Mouse (Mus musculus) hindbrain, embryonic 11.5 days (tissue): ENCODE results near the gene Med27. TPM values are rescaled to one million over a fixed set of nuclear protein-coding genes. Genes with fewer than 3 reads are reported as not detected.

Experiments
- ATAC-seq: fragments of 200-750 bp; cut with Nextera tagmentation; 2 replicates; pipeline ENCODE4 v1.8.0; 2017; ENCODE audit warnings: mild to moderate bottlenecking, moderate TSS enrichment, moderate library complexity; ENCODE audit not compliant: low FRiP score
- DNase-seq: peaks from one replicate; pipeline ENCODE4 v3.0.0-alpha.2; 2015; ENCODE audit warnings: low spot score
- H3K27ac ChIP-seq: fragments of 300-500 bp; sonication (generic); 2 replicates; pipeline ENCODE4 v1.5.1; 2014; ENCODE audit warnings: mild to moderate bottlenecking, low read depth, low read length
- H3K27me3 ChIP-seq: fragments of 300-500 bp; sonication (generic); 2 replicates; pipeline ENCODE4 v1.6.1; 2014; ENCODE audit warnings: mild to moderate bottlenecking, low read length, moderate library complexity, mixed read lengths; ENCODE audit not compliant: control insufficient read depth, insufficient read depth
- H3K36me3 ChIP-seq: fragments of 300-500 bp; sonication (generic); 2 replicates; pipeline ENCODE4 v1.6.1; 2014; ENCODE audit warnings: mild to moderate bottlenecking, low read length, moderate library complexity, mixed read lengths; ENCODE audit not compliant: control insufficient read depth, insufficient read depth
- H3K4me1 ChIP-seq: fragments of 300-500 bp; sonication (generic); replicated peaks from 2 replicates; pipeline ENCODE4 v1.6.1; 2014; ENCODE audit warnings: low read length, mixed read lengths; ENCODE audit not compliant: control insufficient read depth, insufficient read depth
- H3K4me2 ChIP-seq: fragments of 300-500 bp; sonication (generic); replicated peaks from 2 replicates; pipeline ENCODE4 v1.6.1; 2014; ENCODE audit warnings: mild to moderate bottlenecking, low read depth, low read length
- H3K4me3 ChIP-seq: fragments of 300-500 bp; sonication (generic); 2 replicates; pipeline ENCODE4 v1.5.1; 2014; ENCODE audit warnings: low read depth, low read length
- H3K9ac ChIP-seq: fragments of 300-500 bp; sonication (generic); 2 replicates; pipeline ENCODE4 v1.6.1; 2014; ENCODE audit warnings: low read depth, low read length
- H3K9me3 ChIP-seq: fragments of 300-500 bp; sonication (generic); 2 replicates; pipeline ENCODE4 v1.6.1; 2016; ENCODE audit warnings: low read length; ENCODE audit not compliant: control insufficient read depth
- WGBS: fragments of 180-500 bp; shearing (Covaris S2); extraction: QIAGEN DNeasy Blood & Tissue Kit; methylation state at CpG from one replicate; pipeline ENCODE4 v1.1.7; 2014; 5-methylcytosine and 5-hydroxymethylcytosine counted together
- polyA plus RNA-seq: library from polyadenylated mRNA; unstranded; fragments of >200 nt; fragmentation: Nextera tagmentation; extraction: Ambion mirVana; gene quantifications from 2 replicates; pipeline ENCODE4 v1.2.1, GENCODE M21; 2014

Med27 gene
- polyA plus RNA-seq, 1 experiment from 2014 or later, result 74.6 TPM

GRCm38 (mm10) chr2:29482979-29483718, 136.5 kb downstream of the Med27 start:
- H3K9ac ChIP-seq, result 0 out of 2 replicates have a peak overlapping the region, but pooled peaks have one; percentile 23
- no peaks in the 10 kb centered on the region for H3K36me3 ChIP-seq
- H3K4me2 ChIP-seq, result no peak overlapping the region
- no peaks in the 10 kb centered on the region for H3K9me3 ChIP-seq
- 42% methylated on average over 9 of the region's 9 CpGs for WGBS
- ATAC-seq (0 out of 2 replicates have a peak, but pooled peaks have one; percentile 27), DNase-seq (peak; percentile 27)
- H3K4me1 ChIP-seq, result peaks cover 10% of the 10 kb centered on the region
- peak overlapping the region; percentile 53 for H3K27ac ChIP-seq
- H3K4me3 ChIP-seq, result no peak overlapping the region
- no peaks in the 10 kb centered on the region for H3K27me3 ChIP-seq

GRCm38 (mm10) chr2:29485519-29485918, 138.9 kb downstream of the Med27 start:
- no peak for ATAC-seq
- no peak overlapping the region for H3K4me2 ChIP-seq
- no peak overlapping the region for H3K4me3 ChIP-seq
- H3K4me1 ChIP-seq, result peaks cover 10% of the 10 kb centered on the region
- no peak overlapping the region for H3K9ac ChIP-seq
- no peaks in the 10 kb centered on the region for H3K9me3 ChIP-seq
- no peaks in the 10 kb centered on the region for H3K36me3 ChIP-seq
- 91% methylated on average over 2 of the region's 2 CpGs for WGBS
- no peak for DNase-seq
- no peak overlapping the region for H3K27ac ChIP-seq
- no peaks in the 10 kb centered on the region for H3K27me3 ChIP-seq

- no peak overlapping the region for H3K4me3 ChIP-seq
- ATAC-seq, result no peak
- H3K4me1 ChIP-seq, result peaks cover 10% of the 10 kb centered on the region
- H3K27me3 ChIP-seq, result no peaks in the 10 kb centered on the region
- no peak overlapping the region for H3K9ac ChIP-seq
- H3K36me3 ChIP-seq, result no peaks in the 10 kb centered on the region
- no peak overlapping the region for H3K4me2 ChIP-seq
- no peak overlapping the region for H3K27ac ChIP-seq
- WGBS, result 83% methylated on average over 7 of the region's 7 CpGs
- DNase-seq, result no peak
- no peaks in the 10 kb centered on the region for H3K9me3 ChIP-seq
These were observed 139.9 kb downstream of the Med27 start for GRCm38 (mm10) chr2:29486491-29486890.

- Histone ChIP-seq H3K9me3 (no peaks in the 10 kb centered on the region), H3K27ac (no peak overlapping the region), H3K27me3 (no peaks in the 10 kb centered on the region), H3K36me3 (no peaks in the 10 kb centered on the region), H3K4me1 (peaks cover 10% of the 10 kb centered on the region), H3K4me2 (no peak overlapping the region), H3K4me3 (no peak overlapping the region), H3K9ac (no peak overlapping the region)
- ATAC-seq (no peak), DNase-seq (no peak)
- WGBS, result 59% methylated on average over 2 of the region's 2 CpGs
These were observed 141.0 kb downstream of the Med27 start for GRCm38 (mm10) chr2:29487652-29488051.

- Histone ChIP-seq H3K9ac (no peak overlapping the region), H3K27me3 (no peaks in the 10 kb centered on the region), H3K36me3 (no peaks in the 10 kb centered on the region), H3K4me1 (peaks cover 9% of the 10 kb centered on the region), H3K4me3 (no peak overlapping the region), H3K4me2 (no peak overlapping the region), H3K27ac (no peak overlapping the region), H3K9me3 (no peaks in the 10 kb centered on the region)
- 83% methylated on average over 13 of the region's 13 CpGs for WGBS
- DNase-seq (no peak), ATAC-seq (no peak)
These were observed 142.0 kb downstream of the Med27 start for GRCm38 (mm10) chr2:29488379-29489236.

GRCm38 (mm10) chr2:29491656-29492055, 145.0 kb downstream of the Med27 start:
- WGBS, result 62% methylated on average over 6 of the region's 6 CpGs
- Histone ChIP-seq H3K4me1 (peaks cover 8% of the 10 kb centered on the region), H3K9ac (no peak overlapping the region), H3K4me3 (no peak overlapping the region), H3K9me3 (no peaks in the 10 kb centered on the region), H3K36me3 (no peaks in the 10 kb centered on the region), H3K27me3 (no peaks in the 10 kb centered on the region), H3K4me2 (no peak overlapping the region), H3K27ac (no peak overlapping the region)
- ATAC-seq (no peak), DNase-seq (no peak)

- DNase-seq (peak; percentile 35), ATAC-seq (peak; percentile 33; the same call in 1 of the 2 replicates)
- Histone ChIP-seq H3K9ac (no peak overlapping the region), H3K27me3 (no peaks in the 10 kb centered on the region), H3K4me3 (no peak overlapping the region), H3K9me3 (no peaks in the 10 kb centered on the region), H3K4me2 (no peak overlapping the region), H3K36me3 (no peaks in the 10 kb centered on the region), H3K4me1 (peaks cover 8% of the 10 kb centered on the region), H3K27ac (peak overlapping the region; percentile 27; the same call in 1 of the 2 replicates)
- whole genome bisulfite sequencing, result 26% methylated on average over 9 of the region's 9 CpGs
These were observed 146.9 kb downstream of the Med27 start for GRCm38 (mm10) chr2:29493396-29494031.

- Histone ChIP-seq H3K4me1 (peaks cover 8% of the 10 kb centered on the region), H3K36me3 (no peaks in the 10 kb centered on the region), H3K9ac (no peak overlapping the region), H3K27me3 (no peaks in the 10 kb centered on the region), H3K4me2 (no peak overlapping the region), H3K9me3 (no peaks in the 10 kb centered on the region), H3K4me3 (no peak overlapping the region), H3K27ac (no peak overlapping the region)
- DNase-seq (no peak), ATAC-seq (no peak)
- 91% methylated on average over 2 of the region's 2 CpGs for WGBS
These were observed 148.7 kb downstream of the Med27 start for GRCm38 (mm10) chr2:29495271-29495670.
